Mouse (Mus musculus): ENCODE results near the gene Tor3a.
A peak's percentile ranks its signal among the peaks of the same experiment; 100 is the strongest.

The Tor3a gene

DNA sequence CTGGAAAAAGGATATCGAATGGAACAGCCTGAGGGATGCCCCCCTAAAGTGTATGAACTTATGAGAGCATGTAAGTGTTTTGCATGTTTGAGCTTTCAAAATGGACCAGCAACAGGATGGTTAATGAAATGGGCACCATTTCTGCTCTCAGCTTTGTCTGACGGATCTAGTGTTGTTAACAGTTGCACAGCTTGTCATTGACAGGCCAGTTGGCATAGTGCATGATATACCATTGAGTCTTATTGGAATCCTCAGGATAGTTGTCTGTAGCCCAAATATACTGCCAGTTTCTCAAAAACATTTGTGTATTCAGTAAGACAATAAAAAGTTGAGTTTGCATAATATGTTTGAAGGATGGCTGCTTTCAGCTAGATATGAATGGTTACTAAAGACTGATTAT lies 39.0 kb downstream of the Tor3a start:
- no peak for DNase-seq (ENCODE audit: low spot score in 2 of 2)

DNA sequence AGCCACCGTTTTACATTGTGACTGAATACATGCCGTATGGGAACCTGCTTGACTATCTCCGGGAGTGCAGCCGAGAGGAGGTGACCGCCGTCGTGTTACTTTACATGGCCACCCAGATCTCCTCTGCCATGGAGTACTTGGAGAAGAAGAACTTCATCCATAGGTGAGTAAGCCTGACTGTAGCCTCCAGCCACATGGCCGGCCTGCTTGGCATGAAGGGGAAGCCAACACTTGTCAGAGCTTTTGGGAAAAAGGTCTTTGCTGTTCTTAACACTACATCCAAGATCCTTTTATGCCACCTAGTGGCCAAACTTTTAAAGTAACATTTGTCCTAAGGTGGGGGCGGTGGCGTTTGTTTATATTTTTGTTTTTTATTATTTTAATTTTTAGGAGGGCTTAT lies 41.1 kb downstream of the Tor3a start:
- no peak for DNase-seq (ENCODE audit: low spot score in 2 of 2)

DNA sequence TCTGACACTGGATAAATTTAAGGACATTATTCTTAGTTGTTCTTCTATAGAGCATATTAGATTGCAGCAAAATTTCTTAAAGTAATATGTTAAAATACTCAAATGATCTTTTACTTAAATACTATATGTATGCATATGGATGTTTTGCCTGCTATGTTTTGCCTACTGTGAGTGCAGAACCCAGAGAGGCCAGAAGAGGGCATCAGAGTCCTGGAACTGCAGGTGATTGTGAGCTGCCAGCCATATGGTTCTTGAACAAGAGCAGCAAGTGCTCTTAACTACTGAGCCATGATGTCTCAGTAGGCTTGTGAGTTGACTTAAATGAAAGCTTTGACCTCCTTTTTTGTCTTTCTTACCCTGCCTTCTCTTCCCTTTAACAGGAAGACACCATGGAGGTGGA lies 43.2 kb downstream of the Tor3a start:
- DNase-seq (ENCODE audit: low spot score in 2 of 2): peak in 1 of 2 experiments; percentile 34

DNA sequence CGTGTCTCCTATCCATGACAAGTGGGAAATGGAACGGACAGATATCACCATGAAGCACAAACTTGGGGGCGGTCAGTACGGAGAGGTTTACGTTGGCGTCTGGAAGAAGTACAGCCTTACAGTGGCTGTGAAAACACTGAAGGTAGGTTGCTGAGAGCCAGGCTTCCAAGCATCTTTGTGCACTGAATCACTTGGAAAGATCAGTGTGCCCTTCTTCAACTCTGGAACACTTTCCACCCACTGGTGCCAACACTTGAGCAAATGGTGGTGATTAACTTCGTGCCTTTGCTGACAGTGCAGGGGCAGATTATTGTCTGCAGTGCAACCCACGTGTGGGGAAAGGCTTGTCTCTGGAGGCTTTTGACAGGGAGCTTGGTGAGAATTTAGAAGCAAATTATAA lies 44.2 kb downstream of the Tor3a start:
- no peak for DNase-seq (ENCODE audit: low spot score in 2 of 2)

DNA sequence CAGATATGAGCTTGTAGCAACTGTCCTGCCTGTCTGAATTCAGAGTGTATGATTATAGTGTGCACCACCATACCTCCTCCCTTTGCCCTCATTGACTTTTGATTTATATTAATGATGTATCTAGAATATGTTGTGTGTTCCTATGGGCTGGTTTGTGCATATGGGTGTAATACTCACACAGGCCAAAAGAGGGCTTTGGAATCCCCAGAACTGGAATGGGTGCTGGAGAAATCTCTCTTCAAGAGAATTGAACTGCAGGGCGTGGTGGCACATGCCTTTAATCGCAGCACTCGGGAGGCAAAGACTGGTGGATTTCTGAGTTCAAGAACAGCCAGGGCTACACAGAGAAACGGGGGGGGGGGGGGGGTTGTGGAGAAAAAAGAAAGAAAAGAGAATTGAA lies 47.4 kb downstream of the Tor3a start:
- no peak for DNase-seq (ENCODE audit: low spot score in 2 of 2)

DNA sequence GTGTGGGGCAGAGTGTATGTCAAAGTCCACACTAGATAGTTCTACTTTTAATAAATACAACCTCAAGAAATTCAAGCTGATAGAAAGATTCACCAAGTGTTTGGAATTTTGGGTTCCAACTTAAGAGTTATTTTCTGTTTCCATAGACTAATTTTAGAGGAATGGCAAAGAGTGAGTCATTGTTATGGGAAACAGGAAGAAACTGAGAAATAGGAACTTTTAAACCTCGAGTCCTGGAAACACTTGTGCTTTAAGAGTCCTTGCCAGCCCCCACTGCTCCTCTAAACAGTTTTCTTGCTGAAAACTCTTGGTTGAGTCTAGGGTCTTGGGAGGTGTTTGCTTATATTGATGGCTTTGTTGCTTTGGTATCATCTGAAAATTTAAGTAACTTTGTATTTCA lies 49.9 kb downstream of the Tor3a start:
- no peak for DNase-seq (ENCODE audit: low spot score in 2 of 2)

DNA sequence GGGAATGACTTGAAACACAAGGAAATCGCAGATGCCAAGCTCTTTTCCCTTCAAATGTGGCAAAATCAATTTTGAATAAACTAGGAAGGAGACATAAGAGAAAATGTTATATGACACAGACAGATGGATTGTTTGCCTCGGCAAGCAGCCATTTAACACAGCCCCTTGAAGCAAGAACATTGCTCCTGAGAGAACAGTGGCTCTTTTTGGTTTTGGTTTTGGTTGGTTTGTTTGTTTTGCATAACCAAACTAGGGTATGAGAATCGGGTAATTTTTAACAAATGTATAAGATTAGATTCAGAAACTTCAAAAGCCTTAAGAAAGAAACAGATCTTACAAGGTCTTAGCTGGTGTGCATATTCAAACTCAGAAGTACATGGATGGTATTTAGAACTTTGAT lies 53.2 kb downstream of the Tor3a start:
- DNase-seq (ENCODE audit: low spot score in 2 of 2): no peak

DNA sequence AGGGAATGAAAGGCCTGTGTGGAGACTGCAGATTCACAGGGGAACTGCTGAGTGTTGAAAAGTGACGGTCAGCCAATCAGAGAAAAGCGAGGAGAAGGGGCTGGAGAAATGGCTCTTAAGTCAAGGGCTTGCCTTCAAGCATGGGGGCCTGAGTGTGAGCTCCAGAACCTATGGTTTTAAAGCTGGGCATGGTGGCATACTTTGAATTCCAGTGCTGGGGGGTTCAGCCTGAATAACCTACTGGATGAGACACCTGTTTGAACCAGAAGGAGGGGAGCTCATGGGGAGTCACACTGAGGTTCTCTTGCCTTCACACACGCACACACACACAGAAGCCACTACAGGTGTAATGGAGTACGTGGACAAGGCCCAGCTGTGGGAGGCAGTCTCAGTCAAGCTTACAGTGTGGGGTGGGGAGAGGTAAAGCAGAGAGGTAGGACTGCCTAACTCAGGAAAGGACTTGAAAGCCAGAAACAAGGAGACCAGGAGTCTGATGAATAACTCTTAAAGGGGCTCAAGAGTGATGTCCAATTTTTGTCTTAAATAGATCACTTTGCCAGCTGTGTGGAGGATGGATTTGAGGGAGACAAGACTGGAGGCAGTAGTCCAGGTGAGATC lies 53.8 kb downstream of the Tor3a start:
- no peak for DNase-seq (ENCODE audit: low spot score in 2 of 2)

DNA sequence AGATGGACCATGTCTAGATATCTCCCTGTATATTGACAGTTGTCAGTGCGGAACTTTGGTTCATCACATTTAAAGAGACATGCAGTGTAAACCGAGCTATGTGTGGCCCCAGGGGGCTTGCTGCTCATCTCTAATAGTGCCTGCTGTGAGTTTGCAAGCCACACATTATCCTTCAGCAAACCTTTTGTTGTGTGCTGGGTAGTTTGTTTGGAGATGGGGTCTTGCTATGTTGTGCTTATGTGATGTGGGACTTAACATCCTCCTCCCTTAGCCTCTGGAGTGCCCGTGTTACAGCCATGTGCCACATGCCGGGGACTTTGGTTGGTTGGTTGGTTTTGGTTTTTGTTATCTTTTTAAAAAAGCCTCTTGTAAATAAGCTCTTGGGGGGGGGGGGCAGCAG lies 56.3 kb downstream of the Tor3a start:
- no peak for DNase-seq (ENCODE audit: low spot score in 2 of 2)

DNA sequence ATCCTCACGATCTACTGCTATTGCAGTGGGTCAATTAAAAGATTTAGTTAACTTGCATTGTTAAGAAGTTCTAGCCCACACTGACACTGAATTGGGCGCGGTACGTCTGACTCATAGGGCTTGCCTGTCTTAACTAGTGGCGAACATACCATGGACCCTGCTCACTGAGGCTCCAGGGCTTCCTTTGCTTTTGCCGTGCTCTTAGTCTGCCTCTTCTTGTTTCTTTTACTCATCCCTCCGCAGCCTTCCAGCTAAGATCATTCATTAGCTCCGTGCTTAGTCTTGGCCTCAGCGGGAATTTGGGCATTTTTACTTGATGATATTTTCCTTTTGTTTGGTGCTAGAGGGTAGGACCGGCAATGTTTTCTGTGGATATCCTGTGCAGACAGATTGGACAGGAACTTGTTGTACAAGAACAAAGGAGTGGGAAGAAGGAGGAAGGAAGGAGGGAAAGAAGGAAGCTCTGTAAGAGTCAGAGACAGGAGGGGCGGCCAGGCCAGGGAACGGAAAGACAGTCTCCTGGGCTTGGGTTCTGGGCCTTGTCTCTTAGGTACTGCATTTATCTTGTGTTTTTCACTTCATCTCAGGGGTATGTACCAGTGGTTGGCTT lies 57.1 kb downstream of the Tor3a start:
- DNase-seq (ENCODE audit: low spot score in 2 of 2): peak in 1 of 2 experiments; percentile 35

DNA sequence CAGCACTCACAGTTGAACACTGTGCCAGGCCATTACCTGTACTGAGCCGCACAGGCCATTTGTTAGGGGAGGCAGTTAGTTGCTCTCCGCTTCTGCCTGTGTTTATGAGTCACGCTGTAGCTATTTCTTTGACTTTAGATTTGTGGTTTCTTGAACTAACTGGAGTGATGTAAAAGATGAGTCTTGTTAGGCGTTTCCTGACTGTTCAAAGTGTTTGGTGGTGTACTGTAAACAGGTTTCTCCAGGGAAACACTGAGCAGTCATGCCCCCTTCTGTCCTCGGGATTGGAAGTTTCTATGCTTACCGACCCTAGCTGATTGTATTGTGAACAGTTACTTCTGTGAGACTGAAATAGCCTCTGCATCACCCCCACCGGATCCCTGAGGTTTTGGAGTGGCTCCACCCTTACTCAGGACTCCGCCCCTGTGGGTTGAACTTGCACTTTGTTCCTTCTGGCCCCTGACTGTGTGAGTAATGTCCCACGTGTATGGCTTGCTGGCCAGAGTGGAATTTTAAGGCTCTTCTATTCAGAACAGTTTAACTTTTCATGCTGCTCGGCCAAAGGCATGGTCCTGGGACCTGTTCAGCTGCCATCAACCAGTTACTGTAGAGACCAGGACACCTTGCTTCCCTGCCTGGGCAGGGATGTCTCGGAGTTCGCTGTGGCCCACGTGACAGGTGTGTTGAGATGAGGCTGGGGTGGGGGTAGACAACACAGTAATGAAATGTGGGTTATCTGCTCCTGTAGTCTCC lies 58.6 kb downstream of the Tor3a start:
- DNase-seq (ENCODE audit: low spot score in 2 of 2): peak; percentile 89 to 90

DNA sequence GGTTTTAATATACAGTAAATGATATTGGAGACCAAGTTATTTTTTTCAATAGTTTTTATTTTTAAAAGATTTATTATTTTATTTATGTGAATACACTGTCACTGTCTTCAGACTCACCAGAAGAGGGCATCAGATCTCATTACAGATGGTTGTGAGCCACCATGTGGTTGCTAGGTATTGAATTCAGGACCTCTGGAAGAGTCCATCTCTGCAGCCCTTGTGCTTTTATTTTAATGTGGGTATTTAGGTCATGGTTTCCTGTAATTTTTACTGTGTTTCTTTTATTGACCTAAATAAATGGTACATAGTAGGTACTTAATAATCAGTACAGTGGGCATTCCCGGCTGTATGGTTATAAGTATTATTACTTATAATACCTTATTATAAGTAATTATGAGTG lies 59.4 kb downstream of the Tor3a start:
- no peak for DNase-seq (ENCODE audit: low spot score in 2 of 2)

DNA sequence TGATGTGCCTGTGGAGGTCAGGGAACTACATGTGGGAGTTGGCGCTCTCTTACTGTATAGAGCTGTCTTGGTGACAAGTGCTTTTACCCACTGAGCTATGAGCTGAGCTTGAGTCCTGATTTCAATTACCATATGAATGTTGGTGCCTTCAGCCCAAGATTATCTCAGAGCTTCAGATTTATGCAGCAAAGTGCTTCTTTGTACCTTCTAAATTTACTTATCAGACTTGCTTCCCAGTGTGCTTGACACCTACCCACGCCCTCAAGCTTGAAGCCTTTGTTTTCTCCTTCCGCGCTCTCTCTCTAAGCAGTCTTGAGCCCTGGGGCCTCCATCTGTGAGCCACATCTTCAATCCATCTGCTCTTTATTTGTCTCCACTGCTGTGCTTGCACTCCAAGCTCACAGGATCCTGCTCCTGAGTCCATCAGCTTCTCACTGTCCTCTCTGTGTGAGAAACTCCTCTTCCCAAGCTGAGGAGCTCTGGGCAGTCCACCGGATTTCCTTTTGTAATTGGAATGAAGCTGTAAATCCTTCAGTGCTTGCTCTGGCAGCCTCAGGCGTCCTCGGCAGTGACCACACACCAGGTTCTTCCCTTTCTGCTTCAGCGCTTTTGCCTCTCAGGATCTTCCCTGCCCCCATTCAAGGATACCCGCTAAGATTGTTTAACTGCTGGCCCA lies 60.2 kb downstream of the Tor3a start:
- DNase-seq (ENCODE audit: low spot score in 2 of 2): no peak

DNA sequence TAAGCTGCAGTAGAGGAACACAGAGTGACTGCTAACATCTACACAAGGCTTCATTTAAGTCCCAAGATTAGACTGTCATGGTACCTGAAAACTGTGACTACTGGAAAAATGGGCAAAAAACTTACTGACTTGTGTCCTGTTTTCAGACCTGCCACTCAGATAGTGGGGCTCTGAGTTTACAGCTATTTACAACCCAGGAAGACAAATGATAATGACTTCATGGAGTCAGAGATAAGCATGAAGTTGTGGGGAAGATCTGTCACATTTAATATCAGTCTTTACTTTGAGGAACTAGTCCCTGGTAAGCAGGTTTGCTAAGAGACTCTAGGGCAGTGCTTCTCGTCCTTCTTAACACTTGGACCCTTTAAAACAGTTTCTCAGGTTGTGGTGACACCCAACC lies 63.9 kb downstream of the Tor3a start:
- DNase-seq (ENCODE audit: low spot score in 2 of 2): no peak

DNA sequence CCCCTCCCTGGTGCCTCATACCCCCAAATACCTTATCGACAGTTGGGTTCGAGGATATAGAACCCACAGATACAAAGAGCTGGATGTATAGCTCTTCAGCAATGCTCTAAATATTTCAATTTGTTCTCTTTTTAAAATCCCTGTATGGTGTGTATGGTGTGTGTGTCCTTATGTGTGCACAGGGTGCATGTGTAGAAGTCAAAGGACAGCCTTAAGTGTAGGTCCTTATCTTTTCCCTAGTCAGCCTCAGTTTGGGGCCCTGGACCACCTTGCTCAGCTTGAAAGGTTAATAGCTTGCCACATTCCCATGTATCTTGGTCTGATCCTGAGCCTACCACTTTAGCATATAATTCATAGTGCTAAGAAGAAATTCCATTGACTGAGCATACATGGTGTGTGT lies 65.7 kb downstream of the Tor3a start:
- DNase-seq (ENCODE audit: low spot score in 2 of 2): no peak

DNA sequence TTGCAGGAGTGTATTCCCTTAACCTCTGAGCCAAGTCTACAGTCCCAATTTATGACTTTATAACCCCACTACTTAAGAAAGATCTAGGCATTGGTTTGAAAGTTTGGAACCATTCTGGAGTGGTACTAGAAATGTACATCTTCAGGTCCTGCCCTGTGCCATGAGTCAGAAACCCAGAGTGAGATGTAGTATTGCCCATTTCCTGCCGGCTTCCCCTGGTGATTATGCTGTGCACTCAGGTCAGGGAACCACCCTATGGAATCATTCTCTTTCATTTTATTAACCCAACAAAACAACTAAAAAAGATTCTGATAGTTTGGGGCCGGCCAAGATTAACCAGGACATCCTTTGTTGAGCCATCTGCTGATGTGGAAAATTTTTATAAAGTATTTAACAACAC lies 68.2 kb downstream of the Tor3a start:
- peak in 1 of 2 experiments; percentile 9 for DNase-seq (ENCODE audit: low spot score in 2 of 2)

DNA sequence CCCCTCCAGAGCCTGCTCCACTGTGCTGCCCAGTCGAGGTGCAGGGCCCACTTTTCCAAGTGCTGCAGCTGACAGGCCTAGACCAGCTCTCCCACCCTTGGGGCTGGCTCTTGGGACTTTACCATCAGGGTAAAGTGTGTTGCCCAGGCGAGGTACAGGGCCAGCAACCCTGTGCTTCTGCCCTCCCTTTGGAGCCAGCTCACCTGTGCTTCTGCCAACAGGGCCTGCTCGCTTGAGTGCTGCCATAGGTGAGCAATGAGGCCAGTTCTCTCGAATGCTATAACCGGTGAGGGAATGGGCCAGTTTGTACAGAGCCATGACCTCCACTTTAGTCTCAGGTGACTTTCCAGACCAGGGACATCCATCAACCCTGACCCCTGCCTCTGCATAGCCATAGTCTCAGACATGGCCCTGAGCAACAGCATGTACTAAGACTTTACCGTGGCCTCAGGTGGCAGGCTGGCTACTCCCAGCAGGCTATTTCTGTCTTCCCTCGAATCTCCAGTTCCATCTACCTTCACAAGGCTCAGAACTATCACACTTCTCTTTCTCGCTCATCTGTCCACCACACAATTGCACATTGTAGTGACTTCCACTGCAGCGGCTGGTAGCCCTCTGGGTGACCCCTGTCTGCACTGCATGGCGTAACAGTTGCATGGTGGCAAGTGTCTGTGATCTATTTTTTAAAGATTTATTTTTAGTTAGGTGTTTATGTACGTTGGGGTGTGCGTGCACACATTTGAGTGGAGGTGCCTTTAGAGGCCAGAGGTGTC lies 68.9 kb downstream of the Tor3a start:
- DNase-seq (ENCODE audit: low spot score in 2 of 2): no peak
